Mouse (Mus musculus) liver, embryonic 15.5 days (tissue): ENCODE measurements at regions not wholly inside any gene's neighbourhood (a gene's known extent, or its start where the extent isn't known, plus 50 kb on each side); places are given as distances from the start of the nearest gene placed in this dataset.

ENCODE experiments used
- ATAC-seq: fragments of 200-750 bp; cut with Nextera tagmentation; 2 replicates; pipeline ENCODE4 v1.8.0; 2017; ENCODE audit warnings: moderate number of reproducible peaks, mild to moderate bottlenecking, moderate library complexity; ENCODE audit not compliant: insufficient read depth
- H3K27ac ChIP-seq: fragments of 300-500 bp; sonication (generic); replicated peaks from 2 replicates; pipeline ENCODE4 v1.5.1; 2015; ENCODE audit warnings: mild to moderate bottlenecking, inconsistent platforms
- H3K27me3 ChIP-seq: fragments of 300-500 bp; sonication (generic); 2 replicates; pipeline ENCODE4 v1.6.1; 2015; ENCODE audit warnings: mild to moderate bottlenecking, inconsistent platforms
- H3K36me3 ChIP-seq: fragments of 300-500 bp; sonication (generic); replicated peaks from 2 replicates; pipeline ENCODE4 v1.6.1; 2015; ENCODE audit warnings: moderate library complexity, mild to moderate bottlenecking, inconsistent platforms
- H3K4me1 ChIP-seq: fragments of 300-500 bp; sonication (generic); replicated peaks from 2 replicates; pipeline ENCODE4 v1.6.1; 2015; ENCODE audit warnings: inconsistent platforms
- H3K4me2 ChIP-seq: fragments of 300-500 bp; sonication (generic); 2 replicates; pipeline ENCODE4 v1.6.1; 2015; ENCODE audit warnings: moderate library complexity, mild to moderate bottlenecking, inconsistent platforms
- H3K4me3 ChIP-seq: fragments of 300-500 bp; sonication (generic); replicated peaks from 2 replicates; pipeline ENCODE4 v1.5.1; 2015; ENCODE audit warnings: mild to moderate bottlenecking, inconsistent platforms
- H3K9ac ChIP-seq: fragments of 300-500 bp; sonication (generic); 2 replicates; pipeline ENCODE4 v1.6.1; 2015; ENCODE audit warnings: moderate library complexity, mild to moderate bottlenecking, inconsistent platforms
- H3K9me3 ChIP-seq: fragments of 300-500 bp; sonication (generic); replicated peaks from 2 replicates; pipeline ENCODE4 v1.6.1; 2016; ENCODE audit warnings: inconsistent platforms
- WGBS: fragments of 180-500 bp; shearing (Covaris S2); methylation state at CpG from one replicate; pipeline ENCODE4 v1.1.7; 2015; ENCODE audit warnings: mixed read lengths; ENCODE audit not compliant: insufficient replicate concordance; 5-methylcytosine and 5-hydroxymethylcytosine counted together

GRCm38 (mm10) chr1:119221901-119222300 lies 168.5 kb upstream of the Gli2 start:
- Histone ChIP-seq H3K9me3 (no peaks in the 10 kb centered on the region), H3K27ac (no peak overlapping the region), H3K9ac (no peak overlapping the region), H3K4me3 (no peak overlapping the region), H3K27me3 (no peaks in the 10 kb centered on the region), H3K36me3 (no peaks in the 10 kb centered on the region), H3K4me2 (no peak overlapping the region), H3K4me1 (peaks cover 3% of the 10 kb centered on the region; the same call in 1 of the 2 replicates)
- WGBS, result 60% methylated on average over 6 of the region's 6 CpGs
- ATAC-seq, result no peak

GRCm38 (mm10) chr1:119221012-119221411 lies 167.6 kb upstream of the Gli2 start:
- Histone ChIP-seq H3K4me3 (no peak overlapping the region), H3K4me2 (no peak overlapping the region), H3K36me3 (no peaks in the 10 kb centered on the region), H3K9ac (no peak overlapping the region), H3K4me1 (peaks cover 5% of the 10 kb centered on the region; the same call in 1 of the 2 replicates), H3K27ac (no peak overlapping the region), H3K27me3 (no peaks in the 10 kb centered on the region), H3K9me3 (no peaks in the 10 kb centered on the region)
- no peak for ATAC-seq
- 68% methylated on average over 7 of the region's 7 CpGs for WGBS

GRCm38 (mm10) chr1:119219817-119220216 lies 166.4 kb upstream of the Gli2 start:
- 51% methylated on average over 10 of the region's 10 CpGs for WGBS
- H3K4me3 ChIP-seq, result no peak overlapping the region
- no peak overlapping the region for H3K9ac ChIP-seq
- no peak for ATAC-seq
- H3K4me2 ChIP-seq, result no peak overlapping the region
- H3K27ac ChIP-seq, result no peak overlapping the region
- peaks cover 5% of the 10 kb centered on the region; the same call in 1 of the 2 replicates for H3K4me1 ChIP-seq
- H3K9me3 ChIP-seq, result no peaks in the 10 kb centered on the region
- no peaks in the 10 kb centered on the region for H3K27me3 ChIP-seq
- no peaks in the 10 kb centered on the region for H3K36me3 ChIP-seq

DNA sequence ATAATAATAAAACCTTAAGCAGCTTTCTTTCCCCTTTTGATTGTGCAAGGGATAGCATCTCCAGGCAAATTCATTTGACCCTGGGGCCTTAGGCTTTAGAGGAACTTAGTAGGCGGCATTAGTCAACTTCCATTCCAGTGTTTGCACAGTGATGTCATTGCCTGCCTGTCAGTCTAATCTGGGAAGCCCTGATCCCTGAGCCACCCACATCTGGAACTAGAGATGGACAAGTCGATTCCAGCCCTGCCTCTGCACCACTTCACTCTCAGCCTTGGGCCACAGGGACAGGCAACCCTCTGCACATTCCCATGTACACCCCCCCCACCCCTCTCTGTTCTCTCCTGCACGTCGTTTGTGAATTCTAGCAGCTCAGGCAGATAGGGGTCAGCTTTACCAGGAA lies 164.0 kb upstream of the Gli2 start:
- 0 out of 2 replicates have a peak, but pooled peaks have one; percentile 42 for ATAC-seq
- H3K4me3 ChIP-seq, result no peak overlapping the region
- WGBS, result 40% methylated on average over 4 of the region's 4 CpGs
- H3K9ac ChIP-seq, result no peak overlapping the region
- H3K4me2 ChIP-seq, result no peak overlapping the region
- H3K27ac ChIP-seq, result no peak overlapping the region
- H3K9me3 ChIP-seq, result no peaks in the 10 kb centered on the region
- H3K36me3 ChIP-seq, result no peaks in the 10 kb centered on the region
- no peaks in the 10 kb centered on the region for H3K27me3 ChIP-seq
- peaks cover 5% of the 10 kb centered on the region; the same call in 1 of the 2 replicates for H3K4me1 ChIP-seq

- H3K27ac ChIP-seq, result no peak overlapping the region
- 27% methylated on average over 7 of the region's 7 CpGs for WGBS
- no peaks in the 10 kb centered on the region for H3K36me3 ChIP-seq
- H3K9me3 ChIP-seq, result no peaks in the 10 kb centered on the region
- H3K4me3 ChIP-seq, result no peak overlapping the region
- no peak overlapping the region for H3K9ac ChIP-seq
- H3K4me1 ChIP-seq, result no peaks in the 10 kb centered on the region
- no peak overlapping the region for H3K4me2 ChIP-seq
- no peak for ATAC-seq
- no peaks in the 10 kb centered on the region for H3K27me3 ChIP-seq
Observed at GRCm38 (mm10) chr1:119209607-119210007, 156.2 kb upstream of the Gli2 start.

GRCm38 (mm10) chr1:119202456-119202855 lies 149.0 kb upstream of the Gli2 start:
- Histone ChIP-seq H3K4me1 (peaks cover 3% of the 10 kb centered on the region; the same call in 1 of the 2 replicates), H3K36me3 (no peaks in the 10 kb centered on the region), H3K4me3 (no peak overlapping the region), H3K27ac (no peak overlapping the region), H3K4me2 (no peak overlapping the region), H3K27me3 (no peaks in the 10 kb centered on the region), H3K9me3 (no peaks in the 10 kb centered on the region), H3K9ac (no peak overlapping the region)
- 53% methylated on average over 6 of the region's 6 CpGs for WGBS
- no peak for ATAC-seq

DNA sequence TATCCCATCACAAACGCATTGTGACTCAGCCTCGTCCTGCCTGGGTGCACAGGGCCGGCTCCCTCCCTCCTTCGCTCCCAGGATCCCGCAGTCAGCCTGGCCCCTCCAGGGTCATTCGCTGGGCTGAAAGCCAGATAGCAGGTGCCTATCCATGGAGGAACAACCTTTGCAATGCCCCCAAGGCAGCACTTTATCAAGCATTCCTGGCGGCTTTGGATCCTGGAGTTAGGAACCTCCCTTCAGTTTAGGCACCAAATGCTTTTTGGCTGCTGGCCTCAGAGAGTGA lies 143.9 kb upstream of the Gli2 start:
- peak; percentile 32; the same call in 1 of the 2 replicates for ATAC-seq
- 57% methylated on average over 7 of the region's 7 CpGs for WGBS
- no peaks in the 10 kb centered on the region for H3K27me3 ChIP-seq
- H3K4me3 ChIP-seq, result no peak overlapping the region
- no peaks in the 10 kb centered on the region for H3K36me3 ChIP-seq
- H3K4me2 ChIP-seq, result no peak overlapping the region
- H3K27ac ChIP-seq, result no peak overlapping the region
- H3K9me3 ChIP-seq, result no peaks in the 10 kb centered on the region
- H3K9ac ChIP-seq, result no peak overlapping the region
- H3K4me1 ChIP-seq, result peaks cover 11% of the 10 kb centered on the region; the same call in 1 of the 2 replicates

- no peak overlapping the region for H3K4me2 ChIP-seq
- peak; percentile 51 for ATAC-seq
Observed at GRCm38 (mm10) chr1:119196674-119197414, 143.4 kb upstream of the Gli2 start.

DNA sequence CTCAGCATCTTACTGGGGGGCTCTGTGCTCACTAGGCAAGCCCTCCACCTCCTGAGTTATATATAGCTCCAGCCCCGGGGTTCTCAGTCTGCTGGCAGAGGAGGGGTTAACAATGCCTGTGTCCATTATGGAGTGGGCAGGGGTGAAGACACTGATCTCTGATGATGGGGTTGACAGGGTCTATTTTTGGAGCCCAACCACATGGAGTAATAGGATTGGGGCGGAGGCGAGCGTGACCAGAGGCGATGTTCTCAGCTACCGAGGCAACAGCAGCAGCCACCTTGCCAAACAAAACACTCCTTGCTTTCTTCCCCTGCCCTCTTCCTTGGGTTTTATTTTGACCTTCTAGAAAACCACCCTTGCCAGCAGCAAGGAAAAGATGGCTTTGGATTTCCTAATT lies 141.1 kb upstream of the Gli2 start:
- no peak overlapping the region for H3K9ac ChIP-seq
- no peak overlapping the region for H3K4me3 ChIP-seq
- H3K4me1 ChIP-seq, result peaks cover 11% of the 10 kb centered on the region; the same call in 1 of the 2 replicates
- ATAC-seq, result no peak
- no peak overlapping the region for H3K27ac ChIP-seq
- no peak overlapping the region for H3K4me2 ChIP-seq
- 50% methylated on average over 6 of the region's 6 CpGs for WGBS
- H3K36me3 ChIP-seq, result no peaks in the 10 kb centered on the region
- H3K27me3 ChIP-seq, result peaks cover 5% of the 10 kb centered on the region
- H3K9me3 ChIP-seq, result no peaks in the 10 kb centered on the region

More at GRCm38 (mm10) chr1:119196674-119197414, 143.4 kb upstream of the Gli2 start:
- no peak overlapping the region for H3K9ac ChIP-seq
- peaks cover 11% of the 10 kb centered on the region; the same call in 1 of the 2 replicates for H3K4me1 ChIP-seq
- 43% methylated on average over 13 of the region's 13 CpGs for WGBS
- H3K9me3 ChIP-seq, result no peaks in the 10 kb centered on the region
- no peaks in the 10 kb centered on the region for H3K36me3 ChIP-seq
- no peak overlapping the region for H3K27ac ChIP-seq
- H3K27me3 ChIP-seq, result no peaks in the 10 kb centered on the region
- H3K4me3 ChIP-seq, result no peak overlapping the region

DNA sequence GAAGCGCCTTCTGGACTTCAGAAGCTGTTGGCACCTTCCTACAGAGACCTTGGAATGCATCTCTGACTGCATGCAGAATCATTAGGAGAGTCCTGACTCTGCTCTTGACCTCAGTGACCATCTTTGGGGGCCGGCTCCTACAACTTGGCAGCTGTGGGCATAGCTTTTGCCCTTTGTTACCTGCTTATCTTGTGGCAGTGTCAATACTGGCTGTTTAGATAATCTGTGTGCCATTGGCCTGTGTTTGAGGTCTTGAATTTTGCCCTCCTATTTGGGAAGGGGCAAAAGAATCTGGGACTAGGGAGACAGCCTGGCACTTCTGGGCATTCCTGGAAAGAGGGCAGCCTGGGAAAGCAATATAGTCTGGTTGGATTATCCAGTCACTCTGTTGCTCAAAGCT lies 137.8 kb upstream of the Gli2 start:
- no peak overlapping the region for H3K9ac ChIP-seq
- H3K27me3 ChIP-seq, result peaks cover 14% of the 10 kb centered on the region
- ATAC-seq, result no peak
- H3K36me3 ChIP-seq, result no peaks in the 10 kb centered on the region
- no peaks in the 10 kb centered on the region for H3K9me3 ChIP-seq
- WGBS, result 40% methylated on average over 2 of the region's 2 CpGs
- 0 out of 2 replicates have a peak, but pooled peaks cover under 1% of the 10 kb centered on the region for H3K4me1 ChIP-seq
- no peak overlapping the region for H3K4me2 ChIP-seq
- no peak overlapping the region for H3K4me3 ChIP-seq
- H3K27ac ChIP-seq, result no peak overlapping the region

DNA sequence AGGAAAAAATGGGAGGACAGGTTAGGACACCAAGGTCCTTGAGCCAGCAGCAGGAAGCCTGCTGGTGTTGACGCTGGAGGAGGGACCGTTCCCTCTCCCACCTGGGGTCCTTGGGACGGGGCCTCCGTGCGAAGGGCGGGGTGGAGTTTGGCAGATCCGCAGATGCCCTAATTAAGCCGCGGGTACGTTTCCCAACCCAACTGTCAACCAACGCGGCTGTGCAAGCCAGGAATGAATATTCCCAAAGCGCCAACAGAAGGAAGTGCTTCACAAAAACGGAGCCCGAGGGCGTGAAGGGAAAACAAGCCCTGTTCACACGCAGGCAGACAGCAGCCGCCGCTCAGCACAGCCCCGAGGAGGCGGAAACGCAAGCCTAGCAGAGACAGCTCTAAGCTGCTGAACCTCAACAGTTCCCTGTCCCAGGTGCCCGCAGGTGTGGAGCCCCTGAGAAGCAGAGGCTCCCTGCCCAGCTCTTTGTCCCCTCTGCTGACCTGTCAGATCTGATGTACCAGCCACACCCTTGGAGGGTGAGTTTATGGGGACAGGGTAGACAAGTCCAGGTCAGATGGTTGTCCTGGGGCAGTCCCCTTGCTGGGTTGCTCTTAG lies 136.1 kb upstream of the Gli2 start:
- Histone ChIP-seq H3K9ac (no peak overlapping the region), H3K36me3 (no peaks in the 10 kb centered on the region)
- ATAC-seq, result no peak

More for the DNA sequence above, 136.1 kb upstream of the Gli2 start:
- no peak overlapping the region for H3K4me3 ChIP-seq
- H3K27ac ChIP-seq, result no peak overlapping the region
- WGBS, result 6% methylated on average over 23 of the region's 23 CpGs
- H3K27me3 ChIP-seq, result peaks cover 14% of the 10 kb centered on the region
- no peaks in the 10 kb centered on the region for H3K9me3 ChIP-seq
- H3K4me2 ChIP-seq, result peak overlapping the region; percentile 37
- H3K4me1 ChIP-seq, result no peaks in the 10 kb centered on the region
